Mouse (Mus musculus) heart, postnatal 0 days (tissue): Measurements from ENCODE around the gene Wdr25. TPM values are rescaled to one million over a fixed set of nuclear protein-coding genes. Genes with fewer than 3 reads are reported as not detected.

ENCODE experiments used
- ATAC-seq: fragments of 200-750 bp; cut with Nextera tagmentation; 2 replicates; pipeline ENCODE4 v1.8.0; 2017; ENCODE audit warnings: low read depth, moderate number of reproducible peaks, moderate library complexity; ENCODE audit not compliant: insufficient read depth
- DNase-seq: peaks from one replicate; pipeline ENCODE4 v3.0.0-alpha.2; 2016; ENCODE audit warnings: low spot score
- H3K27ac ChIP-seq: fragments of 300-500 bp; sonication (generic); 2 replicates; pipeline ENCODE4 v1.5.1; 2014; ENCODE audit warnings: low read depth, mild to moderate bottlenecking
- H3K27me3 ChIP-seq: fragments of 300-500 bp; sonication (generic); 2 replicates; pipeline ENCODE4 v1.6.1; 2014; ENCODE audit warnings: low read length, mixed read lengths; ENCODE audit not compliant: control insufficient read depth, insufficient read depth
- H3K36me3 ChIP-seq: fragments of 300-500 bp; sonication (generic); replicated peaks from 2 replicates; pipeline ENCODE4 v1.6.1; 2014; ENCODE audit warnings: low read length, mixed read lengths; ENCODE audit not compliant: control insufficient read depth, insufficient read depth
- H3K4me1 ChIP-seq: fragments of 300-500 bp; sonication (generic); 2 replicates; pipeline ENCODE4 v1.6.1; 2014; ENCODE audit warnings: antibody characterized with exemption; ENCODE audit not compliant: control insufficient read depth, insufficient read depth
- H3K4me2 ChIP-seq: fragments of 300-500 bp; sonication (generic); 2 replicates; pipeline ENCODE4 v1.6.1; 2014; ENCODE audit warnings: low read depth, mild to moderate bottlenecking, low read length, moderate library complexity
- H3K4me3 ChIP-seq: fragments of 300-500 bp; sonication (generic); 2 replicates; pipeline ENCODE4 v1.5.1; 2014; ENCODE audit warnings: low read depth, low read length
- H3K9ac ChIP-seq: fragments of 300-500 bp; sonication (generic); replicated peaks from 2 replicates; pipeline ENCODE4 v1.6.1; 2014; ENCODE audit warnings: low read depth, low read length, mixed read lengths
- H3K9me3 ChIP-seq: fragments of 300-500 bp; sonication (generic); replicated peaks from 2 replicates; pipeline ENCODE4 v1.6.1; 2016; ENCODE audit warnings: low read length; ENCODE audit not compliant: control insufficient read depth
- CTCF ChIP-seq: IDR thresholded peaks from 2 replicates; pipeline ENCODE4 v1.5.1; 2016; ENCODE audit warnings: antibody characterized with exemption, control low read depth, low read depth
- EP300 ChIP-seq: IDR thresholded peaks from 2 replicates; pipeline ENCODE4 v1.6.1; 2016; ENCODE audit warnings: antibody characterized with exemption, low read depth
- WGBS: fragments of 180-500 bp; shearing (Covaris S2); extraction: QIAGEN DNeasy Blood & Tissue Kit; methylation state at CpG from one replicate; pipeline ENCODE4 v1.1.7; 2014; 5-methylcytosine and 5-hydroxymethylcytosine counted together
- polyA plus RNA-seq: library from polyadenylated mRNA; unstranded; fragments of >200 nt; fragmentation: Nextera tagmentation; extraction: Ambion mirVana; gene quantifications from 2 replicates; pipeline ENCODE4 v1.2.1, GENCODE M21; 2015
- total RNA-seq: library from RNA; depleted of rRNA; stranded (reverse); fragments of >200 nt; gene quantifications from 2 replicates; pipeline ENCODE4 v1.2.3, GENCODE M21; 2014; ENCODE audit warnings: low replicate concordance

Wdr25 gene
- total and polyA plus RNA-seq, 2 experiments from 2014 or later: 3.5 to 3.9 TPM

DNA sequence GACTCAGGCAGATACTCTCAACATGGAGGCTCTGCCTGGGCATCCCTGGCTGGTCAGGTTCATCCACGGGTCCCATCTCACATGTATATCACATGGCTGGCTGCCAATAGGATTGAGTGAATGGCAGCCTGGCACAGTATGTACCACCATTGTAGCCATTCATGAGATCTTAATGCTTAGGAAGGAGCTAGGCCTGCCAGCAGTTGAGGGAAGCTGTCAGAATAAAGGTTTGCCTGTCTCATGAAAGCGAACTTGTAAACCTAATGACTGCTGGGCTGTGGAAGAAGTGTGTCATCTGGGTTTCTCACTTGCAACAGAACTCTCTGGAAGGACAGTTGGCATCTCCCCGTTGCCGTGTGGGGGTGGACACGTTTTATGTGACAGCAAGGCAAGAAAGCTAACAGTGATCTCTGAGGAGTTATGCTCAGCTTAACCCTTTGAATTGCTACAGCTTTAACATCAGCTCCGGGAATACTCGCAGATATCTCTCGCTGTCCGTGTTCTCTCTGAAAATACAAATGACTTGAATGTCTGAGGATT, 59.6 kb downstream of the Wdr25 start:
- 82% methylated on average over 9 of the region's 9 CpGs for WGBS
- no peaks in the 10 kb centered on the region for H3K27me3 ChIP-seq
- TF ChIP-seq CTCF (no peak), EP300 (no peak)
- H3K36me3 ChIP-seq: no peaks in the 10 kb centered on the region
- H3K9ac ChIP-seq: no peak overlapping the region
- H3K4me3 ChIP-seq: no peak overlapping the region
- H3K27ac ChIP-seq: no peak overlapping the region
- no peaks in the 10 kb centered on the region for H3K4me1 ChIP-seq
- H3K9me3 ChIP-seq: no peaks in the 10 kb centered on the region
- no peak for ATAC-seq
- no peak overlapping the region for H3K4me2 ChIP-seq
- no peak for DNase-seq

DNA sequence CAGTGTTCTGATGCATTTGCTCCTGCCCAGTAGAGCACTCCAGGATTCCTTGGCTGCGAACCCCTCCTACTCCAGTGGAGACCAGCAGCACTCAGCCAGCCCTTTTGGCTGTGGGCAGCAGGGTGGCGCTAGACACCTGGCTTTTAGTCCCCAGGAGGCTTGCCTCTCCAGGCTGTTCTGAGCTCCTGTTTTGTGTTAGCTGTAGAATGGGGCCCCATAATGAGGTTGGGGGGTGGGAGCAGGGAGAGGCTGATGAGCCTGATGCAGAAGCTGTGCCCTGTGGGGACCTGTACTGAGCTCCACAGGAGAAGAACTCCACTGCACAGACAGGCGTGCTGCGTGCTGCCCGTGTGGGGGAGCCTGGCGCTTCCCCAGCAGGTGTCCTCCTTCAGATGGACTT, 60.4 kb downstream of the Wdr25 start:
- no peaks in the 10 kb centered on the region for H3K27me3 ChIP-seq
- H3K4me1 ChIP-seq: peaks cover 4% of the 10 kb centered on the region; the same call in 1 of the 2 replicates
- no peaks in the 10 kb centered on the region for H3K9me3 ChIP-seq
- ATAC-seq (peak; percentile 64), DNase-seq (no peak)
- no peak overlapping the region for H3K4me3 ChIP-seq
- no peak overlapping the region for H3K4me2 ChIP-seq
- H3K36me3 ChIP-seq: no peaks in the 10 kb centered on the region
- no peak overlapping the region for H3K27ac ChIP-seq
- WGBS: 25% methylated on average over 6 of the region's 6 CpGs
- TF ChIP-seq CTCF (peak; percentile 67), EP300 (no peak)
- H3K9ac ChIP-seq: no peak overlapping the region

GRCm38 (mm10) chr12:108954456-108954855, 61.0 kb downstream of the Wdr25 start:
- ATAC-seq (no peak), DNase-seq (no peak)
- Histone ChIP-seq H3K36me3 (no peaks in the 10 kb centered on the region), H3K9ac (no peak overlapping the region), H3K4me2 (no peak overlapping the region), H3K4me3 (no peak overlapping the region), H3K27ac (no peak overlapping the region), H3K9me3 (no peaks in the 10 kb centered on the region), H3K27me3 (no peaks in the 10 kb centered on the region), H3K4me1 (peaks cover 9% of the 10 kb centered on the region)
- WGBS: 60% methylated on average over 2 of the region's 2 CpGs
- TF ChIP-seq EP300 (no peak), CTCF (no peak)

DNA sequence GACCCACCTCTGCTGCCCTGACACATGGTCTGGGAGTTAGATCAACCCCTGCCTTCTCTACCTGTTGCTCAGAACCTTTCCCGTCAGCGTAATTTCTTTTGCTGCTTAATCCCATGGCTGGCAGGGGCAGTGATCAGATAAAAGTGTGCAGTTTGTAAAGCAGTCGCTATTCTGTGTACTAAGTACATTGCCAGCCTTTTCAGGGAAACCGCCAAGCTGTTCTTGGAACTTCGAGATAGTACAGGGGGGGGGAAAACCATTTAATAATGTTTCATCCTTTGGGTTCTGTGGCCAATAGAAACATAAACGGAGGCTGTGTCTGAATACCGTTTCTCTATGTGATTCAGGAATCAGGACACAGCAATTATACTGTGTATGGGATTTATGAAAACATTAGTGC, 65.1 kb downstream of the Wdr25 start:
- no peak overlapping the region for H3K27ac ChIP-seq
- ATAC-seq: no peak
- DNase-seq: no peak

GRCm38 (mm10) chr12:108958991-108959638, 65.7 kb downstream of the Wdr25 start:
- H3K27me3 ChIP-seq: no peaks in the 10 kb centered on the region
- ATAC-seq (no peak), DNase-seq (no peak)
- peak overlapping the region; percentile 29 for H3K4me2 ChIP-seq
- TF ChIP-seq EP300 (no peak), CTCF (no peak)
- no peak overlapping the region for H3K9ac ChIP-seq
- H3K4me1 ChIP-seq: peaks cover 20% of the 10 kb centered on the region
- no peaks in the 10 kb centered on the region for H3K9me3 ChIP-seq
- H3K27ac ChIP-seq: no peak overlapping the region
- no peaks in the 10 kb centered on the region for H3K36me3 ChIP-seq
- WGBS: 24% methylated on average over 23 of the region's 23 CpGs
- no peak overlapping the region for H3K4me3 ChIP-seq

More for the DNA sequence above, 65.1 kb downstream of the Wdr25 start:
- Histone ChIP-seq H3K4me1 (peaks cover 20% of the 10 kb centered on the region), H3K9me3 (no peaks in the 10 kb centered on the region), H3K4me2 (no peak overlapping the region), H3K36me3 (no peaks in the 10 kb centered on the region), H3K4me3 (no peak overlapping the region), H3K9ac (no peak overlapping the region), H3K27me3 (no peaks in the 10 kb centered on the region)
- TF ChIP-seq EP300: no peak
- 68% methylated on average over 7 of the region's 7 CpGs for WGBS
